Mouse (Mus musculus) testis, postnatal 10 days (tissue): Measurements from ENCODE around the gene Gpx5.

Source experiments
- DNase-seq: peaks from one replicate; pipeline ENCODE4 v3.0.0; 2021; ENCODE audit warnings: low spot score

Gene Gpx5

GRCm38 (mm10) chr13:21292631-21293030 lies at the start of gene Gpx5:
Gene Gpx5, minus strand, starts transcription at chr13:21292731.
- DNase-seq = no peak

DNA sequence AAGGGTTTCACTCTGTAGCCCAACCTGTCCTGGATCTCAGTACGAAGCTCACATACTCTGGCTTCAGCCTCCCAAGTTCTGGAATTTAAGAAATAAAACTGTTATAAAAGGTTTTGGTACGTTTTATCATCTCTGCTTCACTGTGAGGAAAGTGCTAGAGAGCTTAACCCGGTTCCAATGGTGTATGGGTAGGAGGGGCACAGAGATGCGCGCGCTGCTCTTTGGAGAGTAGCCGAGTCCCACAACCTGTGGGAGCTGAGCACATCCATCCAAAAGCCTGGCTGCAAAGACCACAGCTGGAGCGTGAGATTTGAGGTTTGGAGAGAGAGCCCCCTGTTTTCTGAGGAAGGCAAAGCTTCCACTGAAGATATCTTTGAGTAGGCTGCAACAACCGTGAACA lies 34.9 kb upstream of the Gpx5 start:
- DNase-seq = no peak

DNA sequence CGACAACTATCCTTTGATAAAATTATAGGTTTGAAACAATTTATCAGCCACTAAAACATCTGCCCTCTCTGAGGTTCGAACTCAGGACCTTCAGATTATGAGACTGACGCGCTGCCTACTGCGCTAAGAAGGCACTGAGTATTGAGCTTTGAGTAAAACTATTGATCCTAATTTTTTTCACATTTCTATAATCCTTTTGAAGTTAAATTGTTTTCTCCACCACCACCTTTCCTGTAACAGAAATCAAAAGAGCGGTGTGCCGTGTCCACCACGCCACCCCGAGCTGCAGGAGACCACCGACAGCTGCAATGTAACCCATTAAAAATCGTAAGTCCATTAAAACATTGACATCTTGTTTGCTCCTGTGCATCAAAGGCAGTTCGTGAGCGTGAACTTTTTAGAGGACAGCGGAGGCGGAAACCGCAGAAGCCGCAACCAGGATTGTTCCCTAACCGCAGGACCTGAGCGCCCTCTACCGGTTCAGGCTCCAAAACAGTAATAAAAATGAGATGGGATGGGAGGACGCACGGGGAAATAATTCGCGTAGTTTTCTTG lies 34.2 kb upstream of the Gpx5 start:
- peak; percentile 93 for DNase-seq

- DNase-seq = no peak
Observed at GRCm38 (mm10) chr13:21326191-21326590, 33.7 kb upstream of the Gpx5 start.

DNA sequence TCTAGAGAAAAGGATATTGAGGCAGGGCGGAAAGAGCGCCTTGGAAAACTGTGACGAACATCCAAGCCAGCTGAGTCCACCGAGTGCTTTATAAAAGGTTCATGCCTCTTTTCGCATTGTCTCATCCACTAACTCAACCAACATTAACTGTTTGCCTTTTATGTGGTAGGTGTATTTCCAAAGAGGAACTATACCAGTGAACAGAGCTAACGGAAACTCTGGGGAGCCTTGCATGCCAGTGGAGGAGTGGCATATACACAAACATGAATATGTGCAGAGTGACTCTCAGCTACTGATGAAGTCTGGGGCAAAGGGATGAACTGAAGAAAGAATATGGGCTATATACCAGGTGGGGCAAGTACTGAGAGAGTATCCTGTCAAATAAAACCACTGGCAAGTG lies 30.9 kb upstream of the Gpx5 start:
- no peak for DNase-seq

GRCm38 (mm10) chr13:21322509-21323375 lies 30.2 kb upstream of the Gpx5 start:
- DNase-seq = no peak

DNA sequence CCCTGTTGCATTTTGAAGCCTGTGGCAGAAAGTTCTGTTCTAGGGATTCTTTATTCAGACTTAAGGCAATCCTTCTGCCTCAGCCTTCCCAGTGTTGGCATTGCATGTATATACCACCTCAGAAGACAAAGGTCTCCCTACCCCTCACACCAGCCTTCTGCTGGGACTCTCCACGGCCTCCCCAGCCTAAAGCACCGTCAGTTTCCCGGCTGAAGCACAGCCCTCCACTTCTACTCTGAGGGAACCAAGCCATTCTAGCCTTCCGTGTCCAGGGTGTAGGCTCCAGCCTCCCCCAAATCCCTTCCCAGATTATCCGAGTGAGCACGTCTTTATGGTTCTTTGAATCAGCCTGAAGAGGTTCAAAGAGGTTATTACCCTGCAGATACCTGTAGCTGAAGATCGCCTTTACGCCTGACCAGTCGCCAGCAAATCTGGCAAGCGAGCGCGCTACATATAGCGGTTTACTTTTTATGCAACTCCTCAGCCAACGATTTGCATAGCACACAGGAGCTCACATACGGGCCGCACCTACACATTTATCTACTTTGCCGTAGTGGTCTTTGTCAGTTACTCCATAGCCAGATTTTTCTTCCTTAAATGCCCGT lies 29.5 kb upstream of the Gpx5 start:
- DNase-seq = no peak

DNA sequence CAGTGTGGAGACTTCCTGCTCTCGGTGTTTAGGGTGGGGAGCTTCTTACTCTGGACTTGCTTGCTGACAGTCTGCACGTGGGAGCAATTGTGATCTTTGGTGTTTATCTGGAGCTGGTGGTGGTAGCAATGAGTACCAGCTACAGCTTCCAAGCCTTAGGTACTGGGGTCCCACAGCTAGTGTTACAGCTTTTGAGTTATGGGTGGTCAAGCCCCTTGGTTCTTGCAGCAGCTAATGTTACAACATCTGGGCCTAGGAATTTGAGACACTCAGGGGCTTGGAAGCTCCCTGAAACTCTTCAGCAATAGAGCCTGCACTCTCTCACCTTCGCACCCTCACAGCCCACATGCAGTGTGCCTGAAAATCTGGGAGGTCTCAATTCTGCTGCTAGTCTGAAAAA lies 27.7 kb upstream of the Gpx5 start:
- no peak for DNase-seq

- no peak for DNase-seq
Observed at GRCm38 (mm10) chr13:21313903-21314302, 21.4 kb upstream of the Gpx5 start.

DNA sequence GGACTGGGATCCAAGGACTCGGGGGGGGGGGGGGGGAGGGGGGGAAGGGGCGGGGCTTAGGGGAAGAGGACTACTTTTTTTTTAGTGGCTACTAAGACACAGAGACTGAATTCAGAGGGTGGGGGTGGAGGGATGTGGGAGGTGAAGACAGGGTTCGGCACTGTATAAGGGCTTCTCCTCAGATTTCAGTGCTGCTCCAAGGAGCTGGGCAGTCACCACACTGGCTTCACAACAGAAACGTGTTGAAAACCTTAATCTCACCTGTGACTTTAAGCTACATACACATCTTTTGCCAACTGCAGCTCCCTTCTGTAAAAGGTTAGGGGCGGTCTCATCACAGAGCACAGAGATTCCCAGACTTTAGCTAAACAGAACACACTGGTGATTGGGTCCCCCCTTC lies 20.3 kb upstream of the Gpx5 start:
- no peak for DNase-seq

DNA sequence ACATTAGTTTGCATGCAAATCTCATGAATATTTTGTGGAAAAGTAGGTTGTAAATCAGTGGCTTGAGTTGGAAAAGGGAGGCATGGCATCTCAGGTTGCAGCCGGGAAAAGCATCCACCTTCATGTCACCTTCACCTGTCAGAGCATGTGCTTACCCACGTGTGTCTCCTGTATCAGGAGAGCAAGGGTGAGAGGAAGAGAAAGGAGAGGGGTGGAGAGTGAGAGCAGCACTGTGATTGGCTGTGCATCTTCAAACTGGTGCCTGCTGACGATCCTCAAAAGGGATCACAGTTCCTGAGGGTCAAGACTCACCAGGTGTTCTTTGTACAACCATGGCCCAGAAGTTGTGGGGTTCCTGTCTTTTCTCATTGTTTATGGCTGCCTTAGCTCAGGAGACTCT lies 19.4 kb upstream of the Gpx5 start, which contains the start of gene Gpx6:
TSS of gene Gpx6 (plus strand) at position 200 of the 400 bp plus-strand sequence.
- DNase-seq = no peak

DNA sequence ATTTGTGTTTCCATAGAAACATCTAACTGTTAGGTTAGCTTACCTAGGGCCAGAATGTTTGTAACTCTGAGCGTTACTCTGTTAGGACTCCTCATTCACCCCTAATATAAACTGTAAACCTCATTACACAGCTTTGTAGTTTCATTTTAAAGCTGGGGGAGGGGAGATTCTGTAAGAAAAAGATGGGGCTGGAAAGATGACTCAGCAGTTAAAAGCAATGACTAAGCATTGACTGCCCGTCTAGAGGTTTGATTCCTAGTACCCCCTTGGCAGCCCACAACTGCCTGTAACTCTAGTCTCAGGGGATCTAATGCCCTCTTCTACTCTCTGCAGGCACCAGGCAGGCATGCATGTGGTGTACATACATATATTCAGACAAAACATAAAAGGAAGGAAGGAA lies 17.3 kb upstream of the Gpx5 start:
- no peak for DNase-seq

DNA sequence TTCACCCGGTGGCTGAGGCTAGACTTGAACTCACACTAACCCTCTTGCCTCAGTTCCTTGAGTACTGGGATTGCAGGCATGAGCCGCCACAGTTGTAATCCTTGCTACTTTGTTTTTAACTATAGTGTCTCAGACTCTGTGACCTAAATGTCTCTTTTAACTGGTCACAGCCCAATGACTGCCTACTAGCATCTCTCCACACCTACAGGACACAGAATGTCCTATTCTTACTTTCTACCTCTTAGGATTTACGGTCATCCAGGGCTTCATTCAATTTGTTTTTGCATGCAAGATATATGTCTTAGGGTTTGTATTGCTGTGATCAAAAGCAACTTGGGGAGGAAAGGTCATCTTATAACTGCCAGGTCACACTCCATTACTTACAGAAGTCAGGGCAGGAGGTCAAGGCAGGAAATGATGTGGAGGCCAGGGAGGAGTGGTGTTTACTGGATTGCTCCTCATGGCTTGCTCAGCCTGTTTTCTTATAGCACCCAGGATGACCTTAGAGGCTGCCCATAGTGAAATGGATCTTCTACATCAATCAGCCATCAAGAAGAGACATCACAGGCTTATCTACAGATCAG lies 12.0 kb upstream of the Gpx5 start:
- DNase-seq = no peak

GRCm38 (mm10) chr13:21298557-21298956 lies 6.0 kb upstream of the Gpx5 start:
- no peak for DNase-seq

DNA sequence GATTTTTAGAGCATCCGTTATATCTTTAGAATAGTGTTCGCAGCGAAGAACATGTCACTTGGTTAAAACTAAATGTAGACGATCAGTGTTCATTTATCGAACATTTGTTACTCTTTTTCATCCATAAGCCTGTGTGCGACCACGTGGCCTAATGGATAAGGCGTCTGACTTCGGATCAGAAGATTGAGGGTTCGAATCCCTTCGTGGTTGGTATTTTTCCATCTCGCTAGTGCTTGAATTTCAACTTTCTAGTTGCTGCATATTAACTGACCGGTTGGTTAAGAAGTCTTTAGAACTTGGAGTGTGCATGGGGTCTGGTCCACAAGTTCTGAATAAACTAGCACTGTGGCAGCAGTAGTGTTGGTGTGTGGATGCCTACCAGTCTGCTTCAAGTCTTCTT lies 13.0 kb downstream of the Gpx5 start:
- DNase-seq = peak; percentile 81

GRCm38 (mm10) chr13:21279076-21279475 lies 13.5 kb downstream of the Gpx5 start:
- DNase-seq = no peak

- no peak for DNase-seq
Observed at GRCm38 (mm10) chr13:21276551-21276950, 16.0 kb downstream of the Gpx5 start.

DNA sequence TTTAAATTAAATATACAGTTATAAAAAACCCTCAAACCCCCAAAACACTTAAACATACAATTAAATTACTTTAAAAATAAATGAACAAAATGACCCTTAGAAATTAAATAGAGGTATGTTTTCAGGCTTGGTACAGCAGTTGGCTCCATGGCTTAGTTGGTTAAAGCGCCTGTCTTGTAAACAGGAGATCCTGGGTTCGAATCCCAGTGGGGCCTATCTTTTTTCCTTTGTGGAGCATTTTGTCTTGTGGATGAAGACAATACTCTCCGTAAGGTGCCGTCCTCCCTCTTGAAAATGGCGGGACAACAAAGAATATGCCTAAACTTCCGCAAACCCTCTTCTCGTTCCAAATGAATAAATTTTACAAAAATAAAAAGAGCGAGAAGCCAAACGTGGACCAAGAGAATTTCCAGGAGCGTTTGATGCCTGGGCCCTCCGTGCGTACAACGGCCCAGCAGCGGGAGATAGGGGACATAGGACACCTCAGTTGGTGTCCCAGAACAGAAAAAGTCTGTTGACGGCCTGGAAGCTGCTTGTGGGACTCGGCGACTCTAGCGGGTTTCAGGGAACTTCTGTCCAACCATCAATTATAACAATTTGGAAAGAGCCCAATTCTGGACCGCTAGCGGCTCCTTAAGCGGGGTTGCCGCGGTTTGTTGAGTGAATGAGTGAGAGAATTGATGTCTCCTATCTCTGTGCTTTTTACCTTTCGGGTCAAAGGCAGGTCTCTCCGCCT lies 16.5 kb downstream of the Gpx5 start:
- peak; percentile 57 for DNase-seq

DNA sequence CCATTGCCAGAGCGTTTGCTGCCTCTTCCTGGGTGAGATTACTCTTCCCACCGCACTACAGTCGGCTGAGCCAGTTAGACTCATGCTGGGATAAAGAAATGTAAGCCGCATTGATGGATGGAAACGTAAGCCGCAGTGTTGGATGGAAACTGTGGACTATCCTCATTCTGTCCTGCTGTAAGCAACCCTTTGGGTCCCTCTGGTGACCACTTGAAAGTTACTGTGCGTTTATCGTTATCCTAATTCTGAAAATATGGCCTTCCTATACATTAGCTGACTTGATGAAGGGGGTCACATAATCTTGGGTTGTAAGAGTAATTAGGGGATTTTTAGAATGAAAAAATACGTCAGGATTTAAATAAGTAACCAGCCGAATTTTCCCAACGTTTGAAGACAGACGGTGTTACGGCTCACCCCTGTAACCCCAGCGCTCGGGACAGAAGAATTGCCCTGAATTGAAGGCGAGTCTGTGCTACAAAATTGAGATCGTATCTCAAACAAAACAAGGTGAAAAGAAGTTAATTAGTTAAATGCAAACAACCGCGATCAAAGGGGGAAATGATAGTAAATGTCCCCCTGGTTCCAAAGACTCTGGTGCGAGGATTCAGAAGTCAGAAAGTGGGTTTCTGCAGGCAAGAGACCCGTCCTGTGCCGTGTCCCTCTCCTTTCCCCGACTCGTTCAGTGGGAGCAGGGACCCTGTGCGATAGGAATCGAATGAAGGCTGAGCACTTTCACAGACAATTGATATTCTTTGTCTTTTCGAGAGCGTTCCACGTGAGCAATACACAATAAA lies 17.3 kb downstream of the Gpx5 start:
- no peak for DNase-seq

DNA sequence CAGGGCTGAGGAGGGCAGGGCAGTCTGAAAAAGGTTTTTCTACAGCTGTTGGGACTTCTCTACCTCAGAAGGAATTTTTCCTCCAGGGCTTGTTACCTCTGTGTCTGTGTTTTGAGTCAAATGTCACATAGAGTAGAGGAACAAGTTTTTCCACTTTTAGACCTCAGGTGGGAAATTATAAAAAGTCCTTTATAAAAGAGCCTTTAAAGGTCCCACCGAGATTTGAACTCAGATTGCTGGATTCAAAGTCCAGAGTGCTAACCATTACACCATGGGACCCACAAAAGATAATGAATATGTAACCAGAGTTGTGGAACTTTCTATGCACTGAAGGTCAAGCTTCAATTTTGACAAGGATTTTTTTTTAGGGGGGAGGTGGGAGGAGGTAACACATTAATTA lies 24.3 kb downstream of the Gpx5 start:
- no peak for DNase-seq

- no peak for DNase-seq
Observed at GRCm38 (mm10) chr13:21267541-21267940, 25.0 kb downstream of the Gpx5 start.
